In genomic region chr7:19755851-19756786, GRCm38 (mm10) we compare ENCODE assay signal across 9 mouse cellular contexts. TPM values are rescaled to one million over a fixed set of nuclear protein-coding genes. Genes with fewer than 3 reads are reported as not detected.
DNase-seq lines count a peak whose midpoint lies in the region; ATAC-seq and TF ChIP-seq lines count a peak whose summit lies in the region.
"Had no signal": no experiment of that assay in that cellular context is flagged by ENCODE, and none has a peak within 500 bp of the region (broad histone marks: within the 10 kb centered on the region; RNA-seq: fewer than 3 reads in every experiment).

No protein-coding gene starts in this region.

- peak; percentile 63 for TF ChIP-seq EP300 in lung, postnatal 0 days (IDR thresholded peaks at IDR 0.05)

- H3K27ac ChIP-seq in hindbrain, embryonic 15.5 days (replicated peaks), result 0 out of 2 replicates have a peak overlapping the region, but pooled peaks have one; percentile 28
- no peak overlapping the region for H3K27ac ChIP-seq in hindbrain, embryonic 13.5 days
- H3K27ac ChIP-seq in intestine, embryonic 16.5 days (ENCODE audit: low read length), result peak overlapping the region; percentile 72
- peak overlapping the region; percentile 83 for H3K27ac ChIP-seq in lung, postnatal 0 days (ENCODE audit: low read length)

- H3K27me3 ChIP-seq in hindbrain, embryonic 15.5 days, result no peaks in the 10 kb centered on the region
- no peaks in the 10 kb centered on the region for H3K27me3 ChIP-seq in hindbrain, embryonic 13.5 days
- no peaks in the 10 kb centered on the region for H3K27me3 ChIP-seq in intestine, embryonic 16.5 days (replicated peaks; ENCODE audit: control insufficient read depth, insufficient read depth, low read length)
- no peaks in the 10 kb centered on the region for H3K27me3 ChIP-seq in lung, postnatal 0 days (replicated peaks; ENCODE audit: insufficient read depth, low read length)

- H3K4me2 ChIP-seq in hindbrain, embryonic 15.5 days, result no peak overlapping the region
- H3K4me2 ChIP-seq in hindbrain, embryonic 13.5 days, result no peak overlapping the region
- no peak overlapping the region for H3K4me2 ChIP-seq in intestine, embryonic 16.5 days (ENCODE audit: low read depth, low read length)
- peak overlapping the region; percentile 27 for H3K4me2 ChIP-seq in lung, postnatal 0 days (replicated peaks; ENCODE audit: low read depth, low read length)

- 0 out of 2 replicates have a peak, but pooled peaks have one; percentile 3 for TF ChIP-seq CTCF in lung, postnatal 0 days (IDR thresholded peaks at IDR 0.05)

- no peak overlapping the region for H3K4me3 ChIP-seq in hindbrain, embryonic 15.5 days
- no peak overlapping the region for H3K4me3 ChIP-seq in hindbrain, embryonic 13.5 days
- no peak overlapping the region for H3K4me3 ChIP-seq in intestine, embryonic 16.5 days (ENCODE audit: low read length)
- H3K4me3 ChIP-seq in lung, postnatal 0 days (ENCODE audit: low read depth, low read length), result no peak overlapping the region
- H3K4me3 ChIP-seq: myocyte had no signal

- no peaks in the 10 kb centered on the region for H3K4me1 ChIP-seq in hindbrain, embryonic 15.5 days (replicated peaks)
- H3K4me1 ChIP-seq in hindbrain, embryonic 13.5 days (replicated peaks), result no peaks in the 10 kb centered on the region
- peaks cover 17% of the 10 kb centered on the region for H3K4me1 ChIP-seq in intestine, embryonic 16.5 days (ENCODE audit: control insufficient read depth, insufficient read depth, low read length)
- H3K4me1 ChIP-seq in lung, postnatal 0 days (ENCODE audit: insufficient read depth, low read depth, low read length), result peaks cover 17% of the 10 kb centered on the region; the same call in 1 of the 2 replicates

- 80% methylated on average over 22 of the region's 24 CpGs for WGBS in hindbrain, embryonic 15.5 days
- WGBS in hindbrain, embryonic 13.5 days, result 75% methylated on average over 22 of the region's 24 CpGs
- WGBS in intestine, embryonic 16.5 days, result 63% methylated on average over 23 of the region's 24 CpGs
- 28% methylated on average over 23 of the region's 24 CpGs for WGBS in lung, postnatal 0 days

- peak; percentile 36; the same call in 1 of the 2 replicates for ATAC-seq in hindbrain, embryonic 15.5 days (ENCODE audit: low FRiP score, low read depth)
- ATAC-seq in hindbrain, embryonic 13.5 days (ENCODE audit: low FRiP score), result no peak
- ATAC-seq in intestine, embryonic 16.5 days, result peak; percentile 57
- peak; percentile 80 for ATAC-seq in lung, postnatal 0 days

- H3K36me3 ChIP-seq in hindbrain, embryonic 15.5 days, result no peaks in the 10 kb centered on the region
- H3K36me3 ChIP-seq in hindbrain, embryonic 13.5 days, result no peaks in the 10 kb centered on the region
- peaks cover 3% of the 10 kb centered on the region; the same call in 1 of the 2 replicates for H3K36me3 ChIP-seq in intestine, embryonic 16.5 days (ENCODE audit: control insufficient read depth, insufficient read depth, low read length)
- H3K36me3 ChIP-seq in lung, postnatal 0 days (ENCODE audit: insufficient read depth, low read length), result peaks cover 18% of the 10 kb centered on the region

- H3K9me3 ChIP-seq in hindbrain, embryonic 15.5 days, result no peaks in the 10 kb centered on the region
- H3K9me3 ChIP-seq in hindbrain, embryonic 13.5 days, result no peaks in the 10 kb centered on the region
- H3K9me3 ChIP-seq in intestine, embryonic 16.5 days (ENCODE audit: control insufficient read depth, low read length), result no peaks in the 10 kb centered on the region
- no peaks in the 10 kb centered on the region for H3K9me3 ChIP-seq in lung, postnatal 0 days (ENCODE audit: low read length)

- peak; percentile 78 to 86 for DNase-seq in gastrocnemius, adult 8-10 months (ENCODE audit: low spot score in 2 of 2)
- peak; percentile 78 for DNase-seq in lung, postnatal 0 days (ENCODE audit: low spot score)
- DNase-seq in layer of hippocampus, postnatal 36 days, result no peak
- no peak for DNase-seq in spleen, postnatal 10 days (ENCODE audit: low spot score in 2 of 2)
- no peak for DNase-seq in right cerebral cortex, postnatal 36 days (ENCODE audit: low spot score in 2 of 2)

- no peak overlapping the region for H3K9ac ChIP-seq in hindbrain, embryonic 15.5 days
- no peak overlapping the region for H3K9ac ChIP-seq in hindbrain, embryonic 13.5 days
- H3K9ac ChIP-seq in intestine, embryonic 16.5 days (ENCODE audit: low read depth, low read length), result peak overlapping the region; percentile 1; the same call in 1 of the 2 replicates
- no peak overlapping the region; the same call in 1 of the 2 replicates for H3K9ac ChIP-seq in lung, postnatal 0 days (replicated peaks; ENCODE audit: low read depth)

RNA-seq across cellular contexts. Expression of gene Nectin2, which starts 5.8 kb away (rescaled TPM):
- 58.9 and 60.4 TPM in 2 replicates for polyA plus RNA-seq in hindbrain, embryonic 15.5 days (2015; fragmentation: Nextera tagmentation; extraction: Ambion mirVana)
- 49.1 and 49.8 TPM in 2 replicates for polyA plus RNA-seq in hindbrain, embryonic 13.5 days (2015; fragmentation: Nextera tagmentation; extraction: Ambion mirVana)
- total RNA-seq in gastrocnemius, adult 8-10 months (2022), result 1 to 10 TPM; 1.0 to 1.8 (median 1.5) TPM
- polyA plus RNA-seq in intestine, embryonic 16.5 days (2015; fragmentation: Nextera tagmentation; extraction: Ambion mirVana), result 143 and 149 TPM in 2 replicates
- polyA plus RNA-seq in lung, postnatal 0 days (2015; fragmentation: Nextera tagmentation; extraction: Ambion mirVana), result 113 and 116 TPM in 2 replicates
- 1 to 10 TPM; 5.2 to 5.8 TPM for total RNA-seq in layer of hippocampus, postnatal 36 days (2021)

RNA-seq across cellular contexts. Expression of gene Bcam, which starts 14.7 kb away (rescaled TPM):
- polyA plus RNA-seq in hindbrain, embryonic 15.5 days (2015; fragmentation: Nextera tagmentation; extraction: Ambion mirVana), result 20.0 and 20.7 TPM in 2 replicates
- polyA plus RNA-seq in hindbrain, embryonic 13.5 days (2015; fragmentation: Nextera tagmentation; extraction: Ambion mirVana), result 8.1 and 10.7 TPM in 2 replicates
- 10 to 100 TPM; 16.7 to 24.4 (median 18.0) TPM for total RNA-seq in gastrocnemius, adult 8-10 months (2022)
- 58.7 and 62.7 TPM in 2 replicates for polyA plus RNA-seq in intestine, embryonic 16.5 days (2015; fragmentation: Nextera tagmentation; extraction: Ambion mirVana)
- polyA plus RNA-seq in lung, postnatal 0 days (2015; fragmentation: Nextera tagmentation; extraction: Ambion mirVana), result 477 and 507 TPM in 2 replicates
- total RNA-seq in layer of hippocampus, postnatal 36 days (2021), result 1 to 10 TPM; 9.5 to 9.8 TPM

RNA-seq across cellular contexts. Expression of gene Cblc, which starts 40.5 kb away (rescaled TPM):
- polyA plus RNA-seq in hindbrain, embryonic 15.5 days (2015; fragmentation: Nextera tagmentation; extraction: Ambion mirVana), result 0.37 TPM in 1 of 2 replicates, not detected in the other
- polyA plus RNA-seq in hindbrain, embryonic 13.5 days (2015; fragmentation: Nextera tagmentation; extraction: Ambion mirVana), result not detected in 2 replicates
- total RNA-seq in gastrocnemius, adult 8-10 months (2022), result not detected
- polyA plus RNA-seq in intestine, embryonic 16.5 days (2015; fragmentation: Nextera tagmentation; extraction: Ambion mirVana), result 32.6 and 42.1 TPM in 2 replicates
- 18.4 and 23.9 TPM in 2 replicates for polyA plus RNA-seq in lung, postnatal 0 days (2015; fragmentation: Nextera tagmentation; extraction: Ambion mirVana)
- not detected for total RNA-seq in layer of hippocampus, postnatal 36 days (2021)

RNA-seq across cellular contexts. Expression of gene Tomm40, which starts 40.9 kb away (rescaled TPM):
- 155 and 158 TPM in 2 replicates for polyA plus RNA-seq in hindbrain, embryonic 15.5 days (2015; fragmentation: Nextera tagmentation; extraction: Ambion mirVana)
- 119 and 124 TPM in 2 replicates for polyA plus RNA-seq in hindbrain, embryonic 13.5 days (2015; fragmentation: Nextera tagmentation; extraction: Ambion mirVana)
- total RNA-seq in gastrocnemius, adult 8-10 months (2022), result 10 to 100 TPM; 44.3 to 48.3 (median 46.0) TPM
- polyA plus RNA-seq in intestine, embryonic 16.5 days (2015; fragmentation: Nextera tagmentation; extraction: Ambion mirVana), result 143 and 157 TPM in 2 replicates
- 60.8 and 62.4 TPM in 2 replicates for polyA plus RNA-seq in lung, postnatal 0 days (2015; fragmentation: Nextera tagmentation; extraction: Ambion mirVana)
- 100 to 1,000 TPM; 110 to 115 TPM for total RNA-seq in layer of hippocampus, postnatal 36 days (2021)

RNA-seq across cellular contexts. Expression of gene Apoe, which starts 57.1 kb away (rescaled TPM):
- 624 and 744 TPM in 2 replicates for polyA plus RNA-seq in hindbrain, embryonic 15.5 days (2015; fragmentation: Nextera tagmentation; extraction: Ambion mirVana)
- 339 and 374 TPM in 2 replicates for polyA plus RNA-seq in hindbrain, embryonic 13.5 days (2015; fragmentation: Nextera tagmentation; extraction: Ambion mirVana)
- total RNA-seq in gastrocnemius, adult 8-10 months (2022), result 10 to 100 TPM; 18.8 to 67.9 (median 47.9) TPM
- polyA plus RNA-seq in intestine, embryonic 16.5 days (2015; fragmentation: Nextera tagmentation; extraction: Ambion mirVana), result 314 and 355 TPM in 2 replicates
- polyA plus RNA-seq in lung, postnatal 0 days (2015; fragmentation: Nextera tagmentation; extraction: Ambion mirVana), result 768 and 1,006 TPM in 2 replicates
- 1,000 to 10,000 TPM; 2,147 to 2,303 TPM for total RNA-seq in layer of hippocampus, postnatal 36 days (2021)

Comparison
In these comparisons a context has a peak if more than half of its experiments do, and no peak if none do; other contexts are left out.
1. DNase-seq: peak in gastrocnemius, adult 8-10 months (2 of 2) and lung, postnatal 0 days (single experiment); none in layer of hippocampus, postnatal 36 days (0 of 2), spleen, postnatal 10 days (0 of 2) and right cerebral cortex, postnatal 36 days (0 of 2).
2. RNA of gene Cblc, which starts 40.5 kb away (polyA plus RNA-seq): 32.6 to 42.1 TPM in intestine, embryonic 16.5 days and 18.4 to 23.9 TPM in lung, postnatal 0 days; not detected in hindbrain, embryonic 13.5 days and 0.37 TPM in hindbrain, embryonic 15.5 days; every median in the first group is over 10 times any median in the second.